Mouse (Mus musculus): ENCODE data around the gene Ctsa. TPM values are rescaled to one million over a fixed set of nuclear protein-coding genes. Genes with fewer than 3 reads are reported as not detected.

Ctsa gene
- polyA plus RNA-seq, 1 experiment from 2014 or later = 109 TPM

- no peaks in the 10 kb centered on the region for H3K9me3 ChIP-seq (ENCODE audit: low read length)
- WGBS (ENCODE audit: insufficient replicate concordance) = 91% methylated on average over 10 of the region's 10 CpGs
- H3K27me3 ChIP-seq (ENCODE audit: insufficient read depth, low read length) = no peaks in the 10 kb centered on the region
- DNase-seq (no peak), ATAC-seq (no peak)
- no peak overlapping the region for H3K27ac ChIP-seq (ENCODE audit: low read depth)
- H3K9ac ChIP-seq (replicated peaks) = no peak overlapping the region
- H3K4me2 ChIP-seq (ENCODE audit: low read depth, low read length) = no peak overlapping the region
- no peak overlapping the region for H3K4me3 ChIP-seq (ENCODE audit: low read depth, low read length)
- H3K36me3 ChIP-seq (replicated peaks; ENCODE audit: insufficient read depth, low read length) = peaks cover 89% of the 10 kb centered on the region
- no peak for TF ChIP-seq EP300 (IDR thresholded peaks at IDR 0.05; ENCODE audit: low read depth)
- TF ChIP-seq CTCF (IDR thresholded peaks at IDR 0.05; ENCODE audit: low read depth) = no peak
- H3K4me1 ChIP-seq (ENCODE audit: insufficient read depth) = no peaks in the 10 kb centered on the region
These were observed 53.9 kb downstream of the Ctsa start for GRCm38 (mm10) chr2:164886617-164887016.

- peak; percentile 33; the same call in 1 of the 2 replicates for ATAC-seq
- 77% methylated on average over 12 of the region's 12 CpGs for WGBS (ENCODE audit: insufficient replicate concordance)
These were observed 56.3 kb downstream of the Ctsa start for GRCm38 (mm10) chr2:164888996-164889395.

GRCm38 (mm10) chr2:164889960-164890359 is 57.3 kb downstream of the Ctsa start:
- no peak for DNase-seq
- H3K9me3 ChIP-seq (ENCODE audit: low read length) = no peaks in the 10 kb centered on the region
- H3K4me3 ChIP-seq (ENCODE audit: low read depth, low read length) = no peak overlapping the region
- no peak overlapping the region for H3K27ac ChIP-seq (ENCODE audit: low read depth)
- no peaks in the 10 kb centered on the region for H3K4me1 ChIP-seq (ENCODE audit: insufficient read depth)
- peaks cover 99% of the 10 kb centered on the region for H3K36me3 ChIP-seq (replicated peaks; ENCODE audit: insufficient read depth, low read length)
- no peak overlapping the region for H3K4me2 ChIP-seq (ENCODE audit: low read depth, low read length)
- TF ChIP-seq EP300 (IDR thresholded peaks at IDR 0.05; ENCODE audit: low read depth) = no peak
- TF ChIP-seq CTCF (IDR thresholded peaks at IDR 0.05; ENCODE audit: low read depth) = no peak
- ATAC-seq = no peak
- H3K9ac ChIP-seq (replicated peaks) = no peak overlapping the region
- WGBS (ENCODE audit: insufficient replicate concordance) = 73% methylated on average over 2 of the region's 2 CpGs
- no peaks in the 10 kb centered on the region for H3K27me3 ChIP-seq (ENCODE audit: insufficient read depth, low read length)

More at GRCm38 (mm10) chr2:164888996-164889395, 56.3 kb downstream of the Ctsa start:
- H3K27ac ChIP-seq (ENCODE audit: low read depth) = no peak overlapping the region
- no peaks in the 10 kb centered on the region for H3K9me3 ChIP-seq (ENCODE audit: low read length)
- no peak overlapping the region for H3K4me3 ChIP-seq (ENCODE audit: low read depth, low read length)
- H3K27me3 ChIP-seq (ENCODE audit: insufficient read depth, low read length) = no peaks in the 10 kb centered on the region
- DNase-seq = no peak
- no peak overlapping the region for H3K9ac ChIP-seq (replicated peaks)
- TF ChIP-seq EP300 (IDR thresholded peaks at IDR 0.05; ENCODE audit: low read depth) = no peak
- TF ChIP-seq CTCF (IDR thresholded peaks at IDR 0.05; ENCODE audit: low read depth) = no peak
- no peaks in the 10 kb centered on the region for H3K4me1 ChIP-seq (ENCODE audit: insufficient read depth)
- H3K36me3 ChIP-seq (replicated peaks; ENCODE audit: insufficient read depth, low read length) = peaks cover 99% of the 10 kb centered on the region
- no peak overlapping the region for H3K4me2 ChIP-seq (ENCODE audit: low read depth, low read length)

Other genes with a start within 250 kb of the Ctsa start
- gene Wfdc6a, start 247.4 kb upstream of the Ctsa start, polyA plus RNA-seq (2015; fragmentation: Nextera tagmentation; extraction: Ambion mirVana) = not detected in 2 replicates
- not detected in 2 replicates for gene Eppin, start 239.3 kb upstream of the Ctsa start, polyA plus RNA-seq (2015; fragmentation: Nextera tagmentation; extraction: Ambion mirVana)
- gene Wfdc6b, start 219.4 kb upstream of the Ctsa start, polyA plus RNA-seq (2015; fragmentation: Nextera tagmentation; extraction: Ambion mirVana) = not detected in 2 replicates
- not detected in 2 replicates for gene Wfdc8, start 219.2 kb upstream of the Ctsa start, polyA plus RNA-seq (2015; fragmentation: Nextera tagmentation; extraction: Ambion mirVana)
- gene Wfdc16, start 194.1 kb upstream of the Ctsa start, polyA plus RNA-seq (2015; fragmentation: Nextera tagmentation; extraction: Ambion mirVana) = not detected in 2 replicates
- gene Wfdc10, start 176.8 kb upstream of the Ctsa start, polyA plus RNA-seq (2015; fragmentation: Nextera tagmentation; extraction: Ambion mirVana) = not detected in 2 replicates
- not detected in 2 replicates for gene Wfdc9, start 176.3 kb upstream of the Ctsa start, polyA plus RNA-seq (2015; fragmentation: Nextera tagmentation; extraction: Ambion mirVana)
- gene Wfdc11, start 158.8 kb upstream of the Ctsa start, polyA plus RNA-seq (2015; fragmentation: Nextera tagmentation; extraction: Ambion mirVana) = not detected in 2 replicates
- not detected in 2 replicates for gene Wfdc13, start 147.8 kb upstream of the Ctsa start, polyA plus RNA-seq (2015; fragmentation: Nextera tagmentation; extraction: Ambion mirVana)
- gene Spint4, start 134.4 kb upstream of the Ctsa start, polyA plus RNA-seq (2015; fragmentation: Nextera tagmentation; extraction: Ambion mirVana) = not detected in 2 replicates
- gene Spint5, start 117.6 kb upstream of the Ctsa start, polyA plus RNA-seq (2015; fragmentation: Nextera tagmentation; extraction: Ambion mirVana) = not detected in 2 replicates
- 2.0 and 2.5 TPM in 2 replicates for gene Wfdc3, start 86.9 kb upstream of the Ctsa start, polyA plus RNA-seq (2015; fragmentation: Nextera tagmentation; extraction: Ambion mirVana)
- 33.7 and 34.2 TPM in 2 replicates for gene Dnttip1, start 86.9 kb upstream of the Ctsa start, polyA plus RNA-seq (2015; fragmentation: Nextera tagmentation; extraction: Ambion mirVana)
- 243 and 277 TPM in 2 replicates for gene Ube2c, start 63.0 kb upstream of the Ctsa start, polyA plus RNA-seq (2015; fragmentation: Nextera tagmentation; extraction: Ambion mirVana)
- 6.5 and 127 TPM in 2 replicates for gene Tnnc2, start 52.9 kb upstream of the Ctsa start, polyA plus RNA-seq (2015; fragmentation: Nextera tagmentation; extraction: Ambion mirVana)
- 6.1 and 7.4 TPM in 2 replicates for gene Snx21, start 47.0 kb upstream of the Ctsa start, polyA plus RNA-seq (2015; fragmentation: Nextera tagmentation; extraction: Ambion mirVana)
- 23.1 and 25.0 TPM in 2 replicates for gene Acot8, start 28.0 kb upstream of the Ctsa start, polyA plus RNA-seq (2015; fragmentation: Nextera tagmentation; extraction: Ambion mirVana)
- gene Zswim3, start 27.8 kb upstream of the Ctsa start, polyA plus RNA-seq (2015; fragmentation: Nextera tagmentation; extraction: Ambion mirVana) = 2.0 and 2.2 TPM in 2 replicates
- 3.1 TPM in 2 replicates for gene Zswim1, start 10.2 kb upstream of the Ctsa start, polyA plus RNA-seq (2015; fragmentation: Nextera tagmentation; extraction: Ambion mirVana)
- gene Spata25, start 4.3 kb upstream of the Ctsa start, polyA plus RNA-seq (2015; fragmentation: Nextera tagmentation; extraction: Ambion mirVana) = not detected in 2 replicates
- gene Neurl2, start 583 bp downstream of the Ctsa start, polyA plus RNA-seq (2015; fragmentation: Nextera tagmentation; extraction: Ambion mirVana) = 2.5 and 3.1 TPM in 2 replicates
- 33.4 and 35.3 TPM in 2 replicates for gene Pltp, start 24.8 kb downstream of the Ctsa start, polyA plus RNA-seq (2015; fragmentation: Nextera tagmentation; extraction: Ambion mirVana)
- gene Pcif1, start 46.4 kb downstream of the Ctsa start, polyA plus RNA-seq (2015; fragmentation: Nextera tagmentation; extraction: Ambion mirVana) = 38.4 and 38.6 TPM in 2 replicates
- gene Zfp335, start 78.9 kb downstream of the Ctsa start, polyA plus RNA-seq (2015; fragmentation: Nextera tagmentation; extraction: Ambion mirVana) = 2.1 and 2.5 TPM in 2 replicates
- gene Mmp9, start 107.9 kb downstream of the Ctsa start, polyA plus RNA-seq (2015; fragmentation: Nextera tagmentation; extraction: Ambion mirVana) = 15.8 and 17.2 TPM in 2 replicates
- 0.39 and 0.60 TPM in 2 replicates for gene Slc12a5, start 127.9 kb downstream of the Ctsa start, polyA plus RNA-seq (2015; fragmentation: Nextera tagmentation; extraction: Ambion mirVana)
- gene Ncoa5, start 202.0 kb downstream of the Ctsa start, polyA plus RNA-seq (2015; fragmentation: Nextera tagmentation; extraction: Ambion mirVana) = 7.5 and 8.1 TPM in 2 replicates
- 3.6 and 4.5 TPM in 2 replicates for gene Cd40, start 222.8 kb downstream of the Ctsa start, polyA plus RNA-seq (2015; fragmentation: Nextera tagmentation; extraction: Ambion mirVana)

All from liver, postnatal 0 days (tissue).